Mouse (Mus musculus) right cerebral cortex, postnatal 25 days (tissue): Measurements from ENCODE around the gene Cmtm2a.
"Not testable (repeated sequence)": the region's sequence is repeated elsewhere in the genome, so short reads cannot be mapped to it uniquely, and the experiment has no call there.

Source experiments
- DNase-seq: peaks from one replicate; pipeline ENCODE4 v3.0.0; 2022

The Cmtm2a gene

DNA sequence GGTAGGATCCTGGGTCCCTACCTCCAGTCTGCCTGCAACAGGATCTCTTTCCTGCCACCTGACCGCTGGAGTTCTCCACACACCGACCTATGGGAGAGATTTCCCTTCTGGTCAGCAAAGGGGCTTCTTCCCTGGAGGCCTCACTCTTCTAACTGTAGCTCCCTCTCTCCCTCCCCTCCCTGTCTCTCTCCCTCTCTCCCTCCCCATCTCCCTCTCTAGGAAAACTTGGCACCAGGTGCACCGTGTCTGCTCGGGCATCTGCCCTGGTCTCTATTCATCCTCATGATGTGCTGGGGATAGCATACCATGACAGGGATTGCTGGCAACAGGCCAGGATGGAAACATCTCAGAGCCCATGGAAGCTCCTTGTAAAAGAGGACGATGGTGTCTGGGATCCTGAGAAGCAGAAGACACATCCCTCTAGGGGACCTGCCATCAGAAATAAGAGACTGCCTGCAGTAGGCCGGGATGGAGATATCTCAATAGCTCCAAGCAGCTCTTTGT is 24.0 kb downstream of the Cmtm2a start:
- no peak for DNase-seq

DNA sequence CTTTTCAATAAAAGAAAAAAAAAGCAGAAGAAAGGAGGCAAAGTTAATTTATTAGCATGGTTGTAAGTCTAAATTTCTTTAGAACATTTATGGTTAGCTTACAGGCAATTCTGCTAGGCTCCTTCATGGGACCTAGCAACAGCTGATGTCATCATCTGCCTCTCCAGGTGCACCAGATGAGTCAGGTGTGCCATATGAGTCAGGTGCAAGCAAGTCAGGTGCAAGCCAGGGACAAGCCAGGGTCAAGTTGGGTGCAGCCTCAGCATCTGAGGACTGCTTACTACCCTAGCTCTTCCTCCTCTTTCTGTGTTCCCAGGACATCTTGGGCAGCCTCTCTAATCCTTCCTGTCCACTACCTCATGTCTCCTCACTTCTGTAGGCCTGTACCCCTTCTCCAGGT is 24.6 kb downstream of the Cmtm2a start:
- DNase-seq: no peak

DNA sequence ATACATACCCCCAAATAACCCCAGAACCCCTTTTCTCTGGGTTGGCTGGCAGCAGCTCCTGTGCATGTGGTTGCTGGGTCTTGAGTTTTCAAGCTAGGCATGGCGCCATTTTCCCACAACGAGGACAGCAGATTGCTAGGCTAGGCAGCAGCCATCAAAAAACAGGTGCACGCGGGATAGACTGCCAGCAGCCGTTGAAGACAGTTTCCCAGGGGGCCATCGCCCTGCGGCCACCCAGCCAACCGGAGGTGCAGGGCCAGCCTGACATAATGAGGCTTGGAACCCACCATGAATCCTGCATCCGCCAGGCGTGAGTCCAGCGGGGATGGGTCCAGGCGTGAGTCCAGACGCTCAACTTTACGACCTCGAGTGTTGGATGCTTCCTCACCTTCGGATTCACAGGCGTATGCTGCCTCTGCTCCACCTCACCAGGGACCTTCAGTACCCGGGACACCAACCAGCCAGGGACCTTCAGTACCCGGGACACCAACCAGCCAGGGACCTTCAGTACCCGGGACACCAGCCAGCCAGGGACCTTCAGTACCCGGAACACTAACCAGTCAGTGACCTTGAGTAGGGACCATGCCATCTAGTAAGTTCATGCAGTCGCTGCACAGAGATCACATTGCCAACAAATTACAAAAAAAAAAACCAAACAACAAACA is 28.6 kb downstream of the Cmtm2a start:
- DNase-seq: not testable (repeated sequence)

DNA sequence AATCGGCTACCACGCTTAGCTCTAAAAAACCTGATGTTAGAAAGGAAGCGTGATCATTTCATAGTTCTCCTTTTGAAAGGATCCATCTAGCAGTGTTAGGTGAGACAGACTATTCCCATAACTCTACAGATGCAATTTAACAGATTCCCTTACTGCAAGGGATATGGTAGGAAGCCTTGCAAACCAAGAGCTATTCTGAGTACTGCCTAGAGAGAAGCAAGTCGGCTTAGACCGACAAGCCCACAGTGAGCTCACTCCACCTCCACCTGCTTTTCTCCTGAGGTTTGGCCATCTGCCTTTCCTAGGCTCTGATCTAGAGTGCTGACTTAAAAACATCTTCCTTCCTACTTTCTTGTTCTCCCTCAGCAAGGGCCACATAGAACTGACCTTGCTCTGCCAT is 31.2 kb downstream of the Cmtm2a start:
- not testable (repeated sequence) for DNase-seq

DNA sequence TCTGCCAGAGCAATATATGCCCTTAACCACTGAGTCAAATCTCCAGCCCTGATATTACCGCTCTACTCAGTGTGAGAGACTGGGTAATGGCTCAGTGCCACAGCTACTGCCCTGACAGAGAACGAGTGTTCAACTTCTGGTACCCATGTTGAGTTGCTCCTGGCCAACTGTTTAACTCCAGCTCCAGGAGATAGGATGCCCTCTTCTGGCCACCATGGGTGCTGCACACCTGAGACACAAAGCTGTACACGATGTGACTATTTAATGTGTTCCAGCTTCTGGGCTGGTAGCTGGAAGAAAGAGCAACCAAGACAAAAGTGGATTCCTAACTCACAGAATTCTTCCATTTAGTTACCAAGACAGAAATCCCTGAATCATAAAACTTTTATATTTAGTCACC is 40.0 kb downstream of the Cmtm2a start:
- DNase-seq: no peak

DNA sequence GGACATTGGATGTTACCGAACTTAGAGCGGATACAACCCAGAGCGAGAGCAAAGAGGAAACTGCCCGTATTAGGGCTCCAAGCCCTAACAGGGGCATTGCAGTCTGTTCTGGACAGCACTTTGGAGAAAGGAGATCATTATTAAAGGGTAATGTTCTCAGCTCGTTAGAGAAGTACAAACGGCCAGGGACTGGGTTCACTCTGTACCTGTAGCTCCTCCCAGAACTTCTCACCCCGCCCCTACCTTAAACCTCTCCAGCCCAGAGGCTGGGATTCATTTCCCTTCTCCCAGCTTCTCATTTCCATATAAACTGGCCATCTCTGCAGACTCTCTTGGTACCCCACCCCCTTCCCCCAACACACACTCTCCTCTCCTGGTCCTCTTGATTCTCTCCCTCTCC is 41.5 kb downstream of the Cmtm2a start:
- no peak for DNase-seq

DNA sequence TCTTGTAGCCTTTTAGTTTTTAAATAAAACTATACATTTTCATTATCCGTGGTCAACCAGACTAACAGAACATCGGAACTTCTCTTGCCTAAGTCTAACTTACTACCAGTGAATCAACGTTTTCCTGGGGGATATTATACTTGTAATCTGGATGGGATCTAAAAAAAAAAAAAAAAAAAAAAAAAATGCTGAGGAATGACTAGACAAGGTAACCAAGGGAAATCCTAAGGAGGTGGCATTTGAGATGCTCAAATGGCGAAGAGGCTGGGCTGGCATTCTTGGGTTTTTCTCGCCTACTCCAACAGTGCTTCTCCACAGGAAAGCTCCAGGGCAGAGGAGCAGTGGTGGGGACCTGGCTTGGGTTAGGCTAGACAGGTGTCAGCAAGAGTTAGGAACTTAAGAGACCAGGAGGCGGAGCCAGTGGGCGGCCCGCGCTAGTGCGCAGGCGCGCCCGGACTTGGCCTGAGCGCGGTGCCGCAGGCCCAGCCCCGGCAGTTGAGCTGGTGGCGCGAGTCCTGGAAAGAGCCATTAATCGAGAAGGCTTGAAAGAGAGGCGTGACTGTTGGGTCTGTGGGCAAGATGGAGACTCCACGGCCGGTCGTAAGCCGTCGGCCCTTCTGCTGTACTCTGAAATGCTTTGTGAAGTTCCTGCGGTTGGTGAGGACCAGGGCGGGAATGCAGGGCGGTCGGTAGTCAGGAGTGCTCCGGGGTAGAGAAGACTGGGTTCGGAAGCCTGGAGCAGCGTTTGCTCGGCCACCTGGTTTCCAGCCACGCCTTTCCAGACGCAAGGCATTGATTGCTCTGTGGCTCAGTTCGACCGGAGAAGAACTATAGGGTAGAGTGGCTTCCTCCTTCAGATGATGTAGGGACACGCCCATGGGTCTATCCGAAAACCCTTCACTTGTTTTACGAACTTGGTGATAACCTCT is 42.3 kb downstream of the Cmtm2a start, which contains the start of gene Cklf:
Gene Cklf, plus strand, starts transcription at position 423 of the 929 bp plus-strand sequence.
- DNase-seq: peak; percentile 76

DNA sequence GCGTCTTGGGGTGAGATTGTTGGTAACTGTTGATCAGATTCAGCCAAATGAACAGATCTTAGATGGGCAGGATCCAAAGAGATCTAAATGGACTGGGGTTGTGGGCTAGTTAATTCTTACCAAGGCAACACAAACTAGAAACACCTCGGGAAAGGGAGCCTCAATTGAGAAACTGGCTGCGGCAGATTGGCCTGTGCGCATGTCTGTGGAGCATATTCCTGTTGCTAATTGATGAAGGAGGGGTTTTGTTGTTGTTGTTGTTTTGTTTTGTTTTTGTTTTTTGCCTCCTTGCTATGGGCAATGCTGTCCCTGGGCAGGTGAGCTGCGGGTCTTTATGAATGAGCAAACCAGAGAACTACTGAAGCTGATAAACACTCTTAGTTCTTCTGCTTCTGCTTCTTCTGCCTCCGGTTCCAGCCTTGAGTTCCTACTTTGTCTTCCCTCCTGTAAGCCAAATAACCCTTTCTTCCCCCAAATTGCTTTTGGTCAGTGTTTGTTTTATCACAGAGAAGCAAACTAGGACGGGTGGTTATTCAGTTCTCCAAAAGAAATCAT is 43.5 kb downstream of the Cmtm2a start:
- DNase-seq: no peak

DNA sequence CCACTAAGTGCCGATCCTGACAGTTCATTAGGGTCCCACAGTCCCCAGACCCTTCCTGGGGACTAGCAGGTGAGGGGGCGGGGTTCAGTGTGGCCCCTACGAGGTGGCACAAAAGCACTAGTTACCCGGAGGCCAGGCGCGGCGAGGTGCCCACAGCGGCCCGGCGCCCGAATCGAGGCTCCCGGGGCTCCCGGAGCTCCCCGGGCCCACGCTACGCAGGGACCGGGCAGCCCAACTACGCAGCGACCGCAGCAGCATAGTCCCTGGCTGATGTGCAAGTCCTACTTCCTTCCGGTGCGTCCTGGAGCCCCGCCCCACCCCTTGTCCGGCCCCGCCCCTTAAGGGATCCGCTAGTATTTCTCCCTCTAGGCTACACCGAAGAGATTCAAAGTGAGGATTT is 44.7 kb downstream of the Cmtm2a start, which contains the start of gene Tk2:
Gene Tk2, minus strand, starts transcription at position 283 of the 400 bp plus-strand sequence.
- DNase-seq: peak; percentile 79

DNA sequence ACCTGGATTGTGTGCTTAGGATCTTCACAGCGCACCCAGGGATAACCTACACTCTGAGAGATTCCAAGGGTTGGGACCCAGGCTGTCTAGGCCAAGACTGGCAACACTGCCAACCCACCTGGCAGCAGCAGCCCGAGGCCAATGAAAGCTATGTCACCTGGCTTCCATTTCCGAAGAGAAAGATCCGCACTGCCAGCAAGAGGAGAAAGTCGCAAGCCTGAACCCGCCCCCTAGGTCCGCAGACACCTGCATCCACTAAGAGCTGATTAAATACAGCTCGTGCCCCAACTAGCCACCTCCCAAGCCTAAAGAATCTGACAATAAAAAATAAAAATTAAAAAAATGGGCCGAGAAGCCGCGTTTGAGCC is 45.1 kb downstream of the Cmtm2a start:
- no peak for DNase-seq

DNA sequence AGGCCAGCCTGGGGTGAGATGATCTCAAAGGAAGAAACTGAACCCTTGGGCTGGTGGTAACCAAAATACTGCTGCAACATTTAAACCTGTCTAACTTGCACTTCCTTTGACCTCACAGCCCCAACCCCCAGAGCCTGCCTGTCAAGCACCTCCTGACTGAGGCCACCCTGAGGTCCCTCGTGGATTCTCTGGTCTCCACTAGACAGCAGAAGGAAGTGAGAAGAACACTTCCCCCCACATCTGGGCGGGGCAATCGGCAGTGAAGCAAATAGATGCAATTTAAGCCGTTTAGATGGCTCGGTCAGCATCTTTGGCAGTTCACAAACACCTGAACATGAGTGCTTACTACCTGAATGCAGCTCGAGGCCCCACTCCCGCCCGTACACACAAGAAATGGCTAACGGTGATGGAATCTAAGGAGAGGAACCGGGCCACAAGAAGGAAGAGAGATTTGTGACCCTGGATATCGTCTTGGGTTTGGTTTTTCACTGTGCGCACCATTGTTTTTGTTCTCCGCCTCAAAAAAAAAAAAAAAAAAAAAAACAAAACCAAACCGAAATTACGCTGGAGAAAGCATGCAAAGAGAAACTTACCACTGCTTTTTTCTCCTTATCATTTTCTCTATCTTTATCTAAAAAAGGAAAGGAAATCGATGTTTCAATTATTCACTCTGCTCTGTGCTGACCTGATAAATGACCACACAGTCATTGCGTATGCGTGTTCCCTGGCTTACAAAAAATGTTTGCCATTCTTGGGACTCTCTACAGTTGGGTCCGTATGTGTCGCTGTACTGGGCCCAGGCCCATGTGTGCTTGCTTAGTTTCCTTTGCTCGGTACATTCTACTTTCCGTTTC is 45.7 kb downstream of the Cmtm2a start:
- no peak for DNase-seq

DNA sequence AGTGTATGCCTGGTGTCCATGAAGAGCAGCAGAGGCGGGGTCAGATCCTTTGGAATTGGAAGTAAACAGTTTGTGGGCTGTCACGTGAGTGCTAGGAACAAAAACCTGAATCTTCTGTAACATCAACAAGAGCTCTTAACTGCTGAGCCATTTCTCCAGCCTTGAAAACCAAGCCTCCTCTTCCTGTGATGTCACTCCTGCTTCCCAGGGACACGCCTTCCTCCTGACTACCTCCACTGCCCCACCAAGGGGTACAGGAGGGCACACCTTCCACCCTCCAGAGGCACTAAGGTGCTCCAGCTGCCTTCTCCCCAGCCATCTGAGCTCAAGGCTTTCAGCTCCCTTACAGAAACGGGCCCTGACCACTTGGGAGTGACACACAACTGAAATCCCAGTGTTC is 46.4 kb downstream of the Cmtm2a start:
- DNase-seq: no peak

DNA sequence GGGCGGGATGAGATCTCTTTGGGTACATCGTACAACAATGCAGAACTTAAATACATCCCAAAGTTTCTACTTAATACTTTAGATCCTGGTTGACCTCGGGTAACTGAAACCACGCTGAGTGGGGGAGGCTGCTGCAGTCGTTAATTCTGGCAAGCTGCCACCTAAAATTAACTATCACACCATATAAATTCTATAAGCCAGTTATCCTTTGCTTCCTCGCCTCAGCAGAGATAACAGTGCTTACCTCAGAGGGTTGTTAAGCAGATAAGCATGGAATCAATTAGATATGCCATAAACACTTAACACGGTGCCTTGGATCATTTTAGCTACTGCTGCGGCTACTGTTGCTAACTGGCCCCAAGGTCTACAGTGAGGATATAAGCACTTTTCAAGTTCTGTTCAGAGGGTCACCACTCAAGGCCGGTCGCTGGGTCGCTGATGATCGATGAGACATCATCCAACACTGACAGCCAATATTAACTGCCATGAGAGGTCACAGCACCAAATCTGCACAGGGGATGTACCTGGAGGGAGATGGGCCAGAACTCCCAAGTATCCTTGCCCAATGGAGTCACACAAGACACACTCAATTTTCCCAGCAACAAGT is 50.8 kb downstream of the Cmtm2a start:
- DNase-seq: no peak

DNA sequence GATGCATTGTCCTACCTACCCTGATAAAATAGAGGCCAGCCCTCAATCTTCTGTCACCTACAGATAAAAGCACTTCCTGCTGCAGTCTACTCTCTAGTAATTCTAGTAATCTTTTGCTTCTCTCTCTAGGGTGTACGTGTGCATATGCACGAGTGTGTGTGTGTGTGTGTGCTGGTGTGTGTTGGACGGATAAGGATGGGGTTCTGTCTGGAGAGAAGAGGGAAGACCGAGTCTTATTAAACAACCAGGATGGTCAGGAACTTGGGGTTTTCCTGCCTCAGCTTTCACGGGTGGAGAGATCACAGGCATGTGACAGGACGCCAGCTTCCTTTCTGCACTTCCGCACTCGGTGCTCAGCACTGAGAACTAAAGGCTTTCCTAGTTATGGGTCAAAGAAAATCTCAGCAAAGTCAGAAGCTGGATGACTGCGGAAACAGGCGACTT is 53.5 kb downstream of the Cmtm2a start:
- DNase-seq: no peak

DNA sequence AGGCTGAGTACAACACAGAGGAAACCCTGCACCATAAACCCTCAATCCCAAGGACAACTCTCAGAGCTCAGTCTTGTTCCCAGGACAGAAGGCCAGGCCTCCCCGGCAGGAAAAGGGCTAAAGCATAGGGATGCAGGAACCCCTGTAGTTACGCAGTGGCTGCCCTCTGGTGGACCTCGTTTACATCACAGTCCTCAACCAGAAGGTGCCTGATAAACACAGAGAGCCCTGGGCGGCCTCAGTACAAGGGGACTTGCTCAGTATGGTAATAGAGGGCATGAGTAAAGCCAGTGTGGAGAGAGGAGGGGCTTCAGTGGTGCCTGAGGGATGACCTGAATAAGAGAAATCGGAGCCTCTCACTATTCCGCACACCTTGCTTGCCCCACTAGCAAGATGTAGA is 58.4 kb downstream of the Cmtm2a start:
- DNase-seq: no peak

DNA sequence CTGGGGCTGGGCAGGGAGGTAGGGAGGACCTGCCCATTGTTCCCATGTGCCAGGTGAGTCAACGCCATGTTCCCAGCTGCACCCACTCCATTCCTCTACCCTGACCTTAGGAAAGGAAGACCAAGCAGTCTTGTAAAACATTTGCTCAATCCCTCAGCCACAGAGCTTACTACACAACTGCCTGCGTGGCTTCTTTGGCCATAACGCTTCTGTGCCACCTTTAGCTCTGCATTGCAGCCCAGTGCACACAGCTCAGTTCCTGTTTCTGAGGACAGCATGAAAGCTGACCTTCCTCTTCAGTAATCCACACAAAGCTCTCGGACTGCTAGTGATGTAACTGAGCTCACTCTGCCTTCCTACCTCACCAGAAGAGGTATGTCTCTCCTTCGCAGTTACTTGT is 60.1 kb downstream of the Cmtm2a start:
- DNase-seq: no peak

DNA sequence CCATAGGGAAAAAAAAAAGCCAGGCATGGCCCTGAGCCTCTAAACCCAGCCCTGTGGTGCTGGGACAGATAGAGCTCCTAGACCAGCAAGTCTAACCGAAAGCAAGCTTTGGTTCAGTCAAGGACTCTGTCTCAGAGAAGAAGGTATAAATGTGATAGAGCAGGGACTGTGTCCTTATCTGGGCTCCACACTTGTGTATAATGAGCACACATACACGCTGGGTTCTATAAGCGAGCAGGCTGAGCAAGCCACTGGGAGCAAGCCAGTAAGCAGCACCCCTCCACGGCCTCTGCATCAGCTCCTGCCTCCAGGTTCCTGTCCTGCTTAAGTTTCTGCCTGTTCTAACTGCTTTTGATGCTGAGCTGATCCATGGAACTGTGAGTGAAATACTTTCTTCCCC is 60.9 kb downstream of the Cmtm2a start:
- DNase-seq: no peak
